Mouse (Mus musculus) stomach, embryonic 14.5 days (tissue): ENCODE data around the gene Sox2. TPM values are rescaled to one million over a fixed set of nuclear protein-coding genes. Genes with fewer than 3 reads are reported as not detected.

Source experiments
- ATAC-seq: fragments of 200-750 bp; cut with Nextera tagmentation; 2 replicates; pipeline ENCODE4 v1.8.0; 2017; ENCODE audit warnings: low read depth, moderate TSS enrichment; ENCODE audit not compliant: insufficient number of reproducible peaks, insufficient read depth, low FRiP score
- H3K27ac ChIP-seq: fragments of 300-500 bp; sonication (generic); 2 replicates; pipeline ENCODE4 v1.5.1; 2014; ENCODE audit warnings: mild to moderate bottlenecking, low read length, moderate library complexity, mixed read lengths
- H3K27me3 ChIP-seq: fragments of 300-500 bp; sonication (generic); 2 replicates; pipeline ENCODE4 v1.6.1; 2014; ENCODE audit warnings: low read length, control low read depth, mixed read lengths; ENCODE audit not compliant: control insufficient read depth, insufficient read depth
- H3K36me3 ChIP-seq: fragments of 300-500 bp; sonication (generic); 2 replicates; pipeline ENCODE4 v1.6.1; 2014; ENCODE audit warnings: mild to moderate bottlenecking, control low read depth, low read length, moderate library complexity, mixed read lengths; ENCODE audit not compliant: control insufficient read depth, insufficient read depth
- H3K4me1 ChIP-seq: fragments of 300-500 bp; sonication (generic); 2 replicates; pipeline ENCODE4 v1.6.1; 2014; ENCODE audit warnings: low read length, control low read depth, mixed read lengths; ENCODE audit not compliant: control insufficient read depth, insufficient read depth
- H3K4me2 ChIP-seq: fragments of 300-500 bp; sonication (generic); replicated peaks from 2 replicates; pipeline ENCODE4 v1.6.1; 2014; ENCODE audit warnings: low read depth, low read length, control low read depth
- H3K4me3 ChIP-seq: fragments of 300-500 bp; sonication (generic); 2 replicates; pipeline ENCODE4 v1.5.1; 2014; ENCODE audit warnings: low read depth, low read length, control low read depth
- H3K9ac ChIP-seq: fragments of 300-500 bp; sonication (generic); replicated peaks from 2 replicates; pipeline ENCODE4 v1.6.1; 2014; ENCODE audit warnings: low read depth, mild to moderate bottlenecking, control low read depth, low read length, moderate library complexity, mixed read lengths
- H3K9me3 ChIP-seq: fragments of 300-500 bp; sonication (generic); 2 replicates; pipeline ENCODE4 v1.6.1; 2016; ENCODE audit warnings: low read depth, low read length, control low read depth; ENCODE audit not compliant: control insufficient read depth
- WGBS: fragments of 180-500 bp; shearing (Covaris S2); extraction: QIAGEN DNeasy Blood & Tissue Kit; methylation state at CpG from one replicate; pipeline ENCODE4 v1.1.7; 2014; 5-methylcytosine and 5-hydroxymethylcytosine counted together
- polyA plus RNA-seq: library from polyadenylated mRNA; unstranded; fragments of >200 nt; fragmentation: Nextera tagmentation; extraction: Ambion mirVana; gene quantifications from 2 replicates; pipeline ENCODE4 v1.2.1, GENCODE M21; 2014

Sox2 gene
- polyA plus RNA-seq: 12.0 and 12.5 TPM in 2 replicates

GRCm38 (mm10) chr3:34649726-34650620, at the start of gene Sox2:
Sox2 (plus strand) TSS chr3:34650405.
- H3K36me3 ChIP-seq: no peaks in the 10 kb centered on the region
- H3K4me2 ChIP-seq: peak within 1 kb of the TSS; percentile 43
- H3K4me1 ChIP-seq: 0 out of 2 replicates have a peak, but pooled peaks cover 3% of the 10 kb centered on the region
- H3K9me3 ChIP-seq: no peaks in the 10 kb centered on the region
- peaks cover 41% of the 10 kb centered on the region for H3K27me3 ChIP-seq
- H3K4me3 ChIP-seq: peak within 1 kb of the TSS; percentile 47
- ATAC-seq: peak; percentile 90
- peak within 1 kb of the TSS; percentile 81 for H3K9ac ChIP-seq
- 1% methylated on average over 85 of the region's 86 CpGs for WGBS
- H3K27ac ChIP-seq: peak within 1 kb of the TSS; percentile 93

- Histone ChIP-seq H3K9me3 (no peaks in the 10 kb centered on the region), H3K27ac (no peak overlapping the region), H3K4me1 (no peaks in the 10 kb centered on the region), H3K9ac (no peak overlapping the region), H3K4me2 (no peak overlapping the region), H3K4me3 (no peak overlapping the region), H3K36me3 (no peaks in the 10 kb centered on the region), H3K27me3 (no peaks in the 10 kb centered on the region)
- WGBS: 55% methylated on average over 2 of the region's 2 CpGs
- ATAC-seq: no peak
These were observed 49.1 kb upstream of the Sox2 start for GRCm38 (mm10) chr3:34601116-34601515.

GRCm38 (mm10) chr3:34614107-34614506, 36.1 kb upstream of the Sox2 start:
- Histone ChIP-seq H3K9me3 (no peaks in the 10 kb centered on the region), H3K27ac (no peak overlapping the region), H3K9ac (no peak overlapping the region), H3K27me3 (no peaks in the 10 kb centered on the region), H3K4me2 (no peak overlapping the region), H3K4me1 (no peaks in the 10 kb centered on the region), H3K4me3 (no peak overlapping the region), H3K36me3 (no peaks in the 10 kb centered on the region)
- ATAC-seq: no peak
- 74% methylated on average over 7 of the region's 7 CpGs for WGBS

GRCm38 (mm10) chr3:34615526-34615925, 34.7 kb upstream of the Sox2 start:
- Histone ChIP-seq H3K27ac (no peak overlapping the region), H3K4me2 (no peak overlapping the region), H3K4me3 (no peak overlapping the region), H3K36me3 (no peaks in the 10 kb centered on the region), H3K27me3 (no peaks in the 10 kb centered on the region), H3K9me3 (no peaks in the 10 kb centered on the region), H3K9ac (no peak overlapping the region), H3K4me1 (no peaks in the 10 kb centered on the region)
- 60% methylated on average over 15 of the region's 15 CpGs for WGBS
- ATAC-seq: no peak

GRCm38 (mm10) chr3:34618934-34619333, 31.3 kb upstream of the Sox2 start:
- H3K4me3 ChIP-seq: no peak overlapping the region
- H3K4me1 ChIP-seq: no peaks in the 10 kb centered on the region
- 73% methylated on average over 7 of the region's 7 CpGs for WGBS
- no peaks in the 10 kb centered on the region for H3K36me3 ChIP-seq
- H3K4me2 ChIP-seq: no peak overlapping the region
- H3K9me3 ChIP-seq: no peaks in the 10 kb centered on the region
- no peaks in the 10 kb centered on the region for H3K27me3 ChIP-seq
- no peak overlapping the region for H3K9ac ChIP-seq
- no peak overlapping the region for H3K27ac ChIP-seq
- no peak for ATAC-seq

- no peak overlapping the region for H3K9ac ChIP-seq
- no peak overlapping the region for H3K4me2 ChIP-seq
- no peak overlapping the region for H3K27ac ChIP-seq
- no peaks in the 10 kb centered on the region for H3K9me3 ChIP-seq
- WGBS: 72% methylated on average over 4 of the region's 4 CpGs
- H3K27me3 ChIP-seq: no peaks in the 10 kb centered on the region
- H3K4me3 ChIP-seq: no peak overlapping the region
- no peak for ATAC-seq
- H3K36me3 ChIP-seq: no peaks in the 10 kb centered on the region
- no peaks in the 10 kb centered on the region for H3K4me1 ChIP-seq
These were observed 30.1 kb upstream of the Sox2 start for GRCm38 (mm10) chr3:34620121-34620520.

- 86% methylated on average over 16 of the region's 16 CpGs for WGBS
- Histone ChIP-seq H3K4me3 (no peak overlapping the region), H3K4me2 (no peak overlapping the region), H3K9me3 (no peaks in the 10 kb centered on the region), H3K4me1 (no peaks in the 10 kb centered on the region), H3K9ac (no peak overlapping the region), H3K27me3 (no peaks in the 10 kb centered on the region), H3K27ac (no peak overlapping the region), H3K36me3 (no peaks in the 10 kb centered on the region)
- ATAC-seq: no peak
These were observed 25.4 kb upstream of the Sox2 start for GRCm38 (mm10) chr3:34624721-34625270.

- Histone ChIP-seq H3K4me3 (no peak overlapping the region), H3K27me3 (no peaks in the 10 kb centered on the region), H3K27ac (no peak overlapping the region), H3K4me1 (no peaks in the 10 kb centered on the region), H3K4me2 (no peak overlapping the region), H3K9ac (no peak overlapping the region), H3K9me3 (no peaks in the 10 kb centered on the region), H3K36me3 (no peaks in the 10 kb centered on the region)
- no peak for ATAC-seq
- WGBS: 74% methylated on average over 8 of the region's 8 CpGs
These were observed 23.7 kb upstream of the Sox2 start for GRCm38 (mm10) chr3:34626521-34626920.
